Mouse (Mus musculus) myocyte (in vitro differentiated cells): ENCODE results near the gene Atraid. TPM values are rescaled to one million over a fixed set of nuclear protein-coding genes. Genes with fewer than 3 reads are reported as not detected.
"Not testable (repeated sequence)": the region's sequence is repeated elsewhere in the genome, so short reads cannot be mapped to it uniquely, and the experiment has no call there.

Source experiments
- H3K27me3 ChIP-seq: one replicate; pipeline ENCODE4 v1.6.1; 2011; ENCODE audit not compliant: control insufficient read depth, insufficient read depth, insufficient read length
- H3K36me3 ChIP-seq: one replicate; pipeline ENCODE4 v1.6.1; 2011; ENCODE audit not compliant: control insufficient read depth, insufficient read depth
- H3K4me2 ChIP-seq: one replicate; pipeline ENCODE4 v1.6.1; 2011; ENCODE audit warnings: low read depth, control low read depth
- H3K4me3 ChIP-seq: one replicate; pipeline ENCODE4 v1.5.1; 2011; ENCODE audit warnings: mild to moderate bottlenecking, control low read depth, moderate library complexity
- H3K79me2 ChIP-seq: one replicate; pipeline ENCODE4 v1.6.1; 2011; ENCODE audit not compliant: control insufficient read depth, insufficient read depth
- H3ac ChIP-seq: one replicate; pipeline ENCODE4 v1.6.1; 2011; ENCODE audit not compliant: control insufficient read depth, insufficient read length
- CEBPB ChIP-seq: IDR thresholded peaks from 2 replicates; pipeline ENCODE4 v1.6.1; 2011; ENCODE audit warnings: mild to moderate bottlenecking, moderate library complexity; ENCODE audit not compliant: poor library complexity, insufficient read depth, severe bottlenecking
- E2F4 ChIP-seq: IDR thresholded peaks from one replicate; pipeline ENCODE4 v1.6.1; 2011; ENCODE audit warnings: mild to moderate bottlenecking, control low read depth, moderate library complexity; ENCODE audit not compliant: insufficient read depth
- MAX ChIP-seq: IDR thresholded peaks from one replicate; pipeline ENCODE4 v1.6.1; 2011; ENCODE audit warnings: low read depth, mild to moderate bottlenecking, control low read depth
- MYOD1 ChIP-seq, 3 experiments: IDR thresholded peaks; one replicate each; pipeline ENCODE4 v1.6.1; 2011; ENCODE audit warnings: control low read depth in 2 of 3, low read depth in 2 of 3, mild to moderate bottlenecking in 2 of 3, moderate library complexity in 1 of 3; ENCODE audit not compliant: insufficient read length in 2 of 3, control insufficient read depth in 1 of 3
- MYOG ChIP-seq, 3 experiments: IDR thresholded peaks; one replicate each; pipeline ENCODE4 v1.6.1; 2011; ENCODE audit warnings: control low read depth in 2 of 3, low read depth in 2 of 3, mild to moderate bottlenecking in 2 of 3; ENCODE audit not compliant: insufficient read length in 2 of 3, control insufficient read depth in 1 of 3, insufficient read depth in 1 of 3
- POLR2A ChIP-seq: IDR thresholded peaks from one replicate; pipeline ENCODE4 v1.6.1; 2011; ENCODE audit warnings: low read depth, mild to moderate bottlenecking, control low read depth, moderate library complexity; ENCODE audit not compliant: insufficient read length
- POLR2AphosphoS2 ChIP-seq: IDR thresholded peaks from one replicate; pipeline ENCODE4 v1.6.1; 2011; ENCODE audit warnings: low read depth, control low read depth; ENCODE audit not compliant: insufficient read length
- REST ChIP-seq: IDR thresholded peaks from one replicate; pipeline ENCODE4 v1.6.1; 2011; ENCODE audit warnings: mild to moderate bottlenecking, control low read depth, moderate library complexity; ENCODE audit not compliant: insufficient read depth, insufficient read length
- SRF ChIP-seq: IDR thresholded peaks from one replicate; pipeline ENCODE4 v1.6.1; 2011; ENCODE audit warnings: low read depth; ENCODE audit not compliant: control insufficient read depth, insufficient read length
- TCF12 ChIP-seq: IDR thresholded peaks from one replicate; pipeline ENCODE4 v1.6.1; 2011; ENCODE audit warnings: mild to moderate bottlenecking, control low read depth; ENCODE audit not compliant: poor library complexity, insufficient read depth, severe bottlenecking
- TCF3 ChIP-seq: IDR thresholded peaks from one replicate; pipeline ENCODE4 v1.6.1; 2011; ENCODE audit warnings: low read depth, control low read depth; ENCODE audit not compliant: insufficient read length
- USF1 ChIP-seq: IDR thresholded peaks from one replicate; pipeline ENCODE4 v1.6.1; 2011; ENCODE audit warnings: low read depth, mild to moderate bottlenecking, control low read depth, moderate library complexity
- polyA plus RNA-seq: library from polyadenylated mRNA; unstranded; fragments of >200 nt; fragmentation: generic; extraction: Trizol; gene quantifications from one replicate; pipeline ENCODE4 v1.2.1, GENCODE M21; 2012; ENCODE audit warnings: missing spikeins

Atraid gene
- polyA plus RNA-seq, 1 experiment, result 143 TPM

GRCm38 (mm10) chr5:31048763-31049641 lies 890 bp downstream of the Atraid start, which contains the start of gene Slc5a6:
Gene Slc5a6, minus strand, starts transcription at chr5:31048924.
- Histone ChIP-seq H3K4me2 (peak within 1 kb of the TSS; percentile 95), H3K79me2 (no peaks in the 10 kb centered on the region), H3K4me3 (peak within 1 kb of the TSS; percentile 94), H3ac (peak within 1 kb of the TSS; percentile 41), H3K36me3 (no peaks in the 10 kb centered on the region), H3K27me3 (no peaks in the 10 kb centered on the region)
- TF ChIP-seq POLR2A (peak; percentile 14), TCF3 (no peak)

GRCm38 (mm10) chr5:31050427-31050826 lies 2.3 kb downstream of the Atraid start:
- H3K27me3 ChIP-seq, result no peaks in the 10 kb centered on the region
- no peaks in the 10 kb centered on the region for H3K36me3 ChIP-seq
- H3ac ChIP-seq, result no peak overlapping the region
- TF ChIP-seq POLR2AphosphoS2, result no peak
- no peak for TF ChIP-seq TCF12
- TF ChIP-seq MYOG (IDR thresholded peaks at IDR 0.05; ENCODE audit: control insufficient read depth in 1 of 3, insufficient read depth in 1 of 3, insufficient read length in 2 of 3, low read depth in 2 of 3), result no peak
- TF ChIP-seq MAX, result no peak
- no peak overlapping the region for H3K4me3 ChIP-seq
- H3K79me2 ChIP-seq, result peaks cover 3% of the 10 kb centered on the region
- no peak overlapping the region for H3K4me2 ChIP-seq

GRCm38 (mm10) chr5:31053728-31054127 lies 5.6 kb downstream of the Atraid start:
- H3K36me3 ChIP-seq, H3ac ChIP-seq, H3K27me3 ChIP-seq: not testable (repeated sequence)
- Histone ChIP-seq H3K79me2 (peaks cover 17% of the 10 kb centered on the region), H3K4me3 (peak overlapping the region; percentile 46), H3K4me2 (peak overlapping the region; percentile 92)

GRCm38 (mm10) chr5:31054261-31055215 lies 6.4 kb downstream of the Atraid start, which contains the start of gene Cad:
Gene Cad, plus strand, starts transcription at chr5:31054780.
- H3K79me2 ChIP-seq, result peaks cover 17% of the 10 kb centered on the region
- no peaks in the 10 kb centered on the region for H3K36me3 ChIP-seq
- TF ChIP-seq TCF3, result no peak
- no peak for TF ChIP-seq CEBPB
- TF ChIP-seq POLR2AphosphoS2, result peak; percentile 99
- TF ChIP-seq REST, result no peak
- TF ChIP-seq E2F4, result no peak
- TF ChIP-seq SRF, result no peak
- peak; percentile 96 for TF ChIP-seq POLR2A
- peak; percentile 45 for TF ChIP-seq MAX
- peak in 1 of 3 experiments; percentile 46 for TF ChIP-seq MYOG (IDR thresholded peaks at IDR 0.05; ENCODE audit: control insufficient read depth in 1 of 3, insufficient read depth in 1 of 3, insufficient read length in 2 of 3, low read depth in 2 of 3)
- no peak for TF ChIP-seq TCF12
- TF ChIP-seq MYOD1 (IDR thresholded peaks at IDR 0.05; ENCODE audit: control insufficient read depth in 1 of 3, insufficient read length in 2 of 3, low read depth in 2 of 3), result no peak
- TF ChIP-seq USF1, result no peak
- peak within 1 kb of the TSS; percentile 92 for H3K4me2 ChIP-seq
- peak within 1 kb of the TSS; percentile 46 for H3K4me3 ChIP-seq
- H3K27me3 ChIP-seq, result no peaks in the 10 kb centered on the region
- H3ac ChIP-seq, result peak within 1 kb of the TSS; percentile 81

- H3K79me2 ChIP-seq, result peaks cover 17% of the 10 kb centered on the region
- H3K4me3 ChIP-seq, result peak overlapping the region; percentile 46
- TF ChIP-seq CEBPB, result no peak
- TF ChIP-seq MAX, result no peak
- TF ChIP-seq E2F4, result no peak
- TF ChIP-seq USF1, result no peak
- TF ChIP-seq TCF12, result no peak
- TF ChIP-seq MYOD1 (IDR thresholded peaks at IDR 0.05; ENCODE audit: control insufficient read depth in 1 of 3, insufficient read length in 2 of 3, low read depth in 2 of 3), result no peak
- no peak for TF ChIP-seq REST
- TF ChIP-seq TCF3, result no peak
- TF ChIP-seq POLR2AphosphoS2, result no peak
- TF ChIP-seq MYOG (IDR thresholded peaks at IDR 0.05; ENCODE audit: control insufficient read depth in 1 of 3, insufficient read depth in 1 of 3, insufficient read length in 2 of 3, low read depth in 2 of 3), result no peak
- no peak for TF ChIP-seq SRF
- H3K36me3 ChIP-seq, result no peaks in the 10 kb centered on the region
- H3ac ChIP-seq, result peak overlapping the region; percentile 81
- H3K4me2 ChIP-seq, result peak overlapping the region; percentile 86
- no peaks in the 10 kb centered on the region for H3K27me3 ChIP-seq
Observed at GRCm38 (mm10) chr5:31055216-31056140, 7.4 kb downstream of the Atraid start.
